Mouse (Mus musculus): Measurements from ENCODE around the gene Pald1.

Gene Pald1

GRCm38 (mm10) chr10:61383021-61383714, at the start of gene Pald1:
Gene Pald1, minus strand, starts transcription at chr10:61383530.
- peak; percentile 55 for DNase-seq (ENCODE audit: low spot score)

- no peak for DNase-seq (ENCODE audit: low spot score)
These were observed 48.0 kb upstream of the Pald1 start for GRCm38 (mm10) chr10:61431375-61431774.

DNA sequence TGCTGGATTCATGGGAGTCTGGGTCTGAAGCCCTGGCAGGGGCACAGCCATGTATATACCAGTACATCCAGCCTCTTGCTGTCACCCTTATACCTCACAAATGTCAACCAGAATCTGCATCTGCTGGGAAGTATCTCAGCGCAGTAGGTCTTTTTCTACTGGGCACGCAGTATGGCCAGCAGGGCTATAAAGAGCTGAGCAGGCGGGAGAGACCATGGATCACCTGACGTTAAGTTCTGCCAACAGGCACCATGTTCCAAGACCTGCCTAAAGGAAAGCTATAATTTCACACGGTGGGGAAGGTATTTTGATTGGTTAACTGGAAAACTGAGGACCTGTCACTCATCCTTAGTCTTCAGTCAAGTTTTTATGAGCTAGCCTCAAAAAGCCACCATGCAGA, 45.7 kb upstream of the Pald1 start:
- no peak for DNase-seq (ENCODE audit: low spot score)

GRCm38 (mm10) chr10:61428416-61428815, 45.1 kb upstream of the Pald1 start:
- no peak for DNase-seq (ENCODE audit: low spot score)

DNA sequence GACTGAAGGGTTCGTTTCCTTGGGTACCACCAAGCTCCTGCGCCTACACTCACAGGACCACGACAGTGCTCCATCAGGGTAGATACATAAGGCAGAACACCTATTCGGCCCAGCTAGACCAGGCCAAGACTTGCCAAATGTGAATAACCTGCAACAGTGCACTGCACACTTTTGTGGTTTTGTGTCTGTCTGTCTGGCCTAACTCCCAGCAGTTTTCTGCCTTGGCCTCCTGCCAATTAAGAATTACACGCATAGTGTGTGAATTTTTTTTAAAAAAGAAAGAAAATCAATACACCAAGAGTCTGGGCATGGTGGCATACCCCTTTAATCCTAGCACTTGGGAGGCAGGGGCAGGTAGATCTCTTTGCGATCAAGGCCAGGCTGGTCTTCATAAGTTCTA, 44.6 kb upstream of the Pald1 start:
- DNase-seq (ENCODE audit: low spot score): no peak

GRCm38 (mm10) chr10:61426251-61426757, 43.0 kb upstream of the Pald1 start:
- DNase-seq (ENCODE audit: low spot score): no peak

DNA sequence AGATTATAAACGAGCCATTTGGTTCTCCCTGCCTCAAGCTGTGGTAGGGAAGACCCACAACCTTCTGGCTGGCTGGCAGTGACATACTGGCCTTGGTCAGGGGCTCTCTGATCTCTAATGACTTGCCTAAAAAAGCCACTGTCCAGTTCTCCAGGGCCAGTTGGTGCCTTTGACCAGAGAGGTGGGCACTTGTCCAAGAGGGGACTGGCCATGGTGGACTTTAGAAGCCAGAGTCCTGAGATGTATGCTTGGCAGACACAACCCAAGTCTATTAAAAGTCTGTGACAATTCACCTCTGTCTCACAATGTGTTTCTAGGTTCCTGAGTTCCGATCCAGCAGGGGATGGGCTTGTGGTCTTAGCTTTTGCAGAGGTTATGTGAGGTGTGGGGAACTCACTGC, 41.7 kb upstream of the Pald1 start:
- no peak for DNase-seq (ENCODE audit: low spot score)

- DNase-seq (ENCODE audit: low spot score): no peak
These were observed 41.2 kb upstream of the Pald1 start for GRCm38 (mm10) chr10:61424500-61424899.

GRCm38 (mm10) chr10:61423289-61423688, 40.0 kb upstream of the Pald1 start:
- no peak for DNase-seq (ENCODE audit: low spot score)

DNA sequence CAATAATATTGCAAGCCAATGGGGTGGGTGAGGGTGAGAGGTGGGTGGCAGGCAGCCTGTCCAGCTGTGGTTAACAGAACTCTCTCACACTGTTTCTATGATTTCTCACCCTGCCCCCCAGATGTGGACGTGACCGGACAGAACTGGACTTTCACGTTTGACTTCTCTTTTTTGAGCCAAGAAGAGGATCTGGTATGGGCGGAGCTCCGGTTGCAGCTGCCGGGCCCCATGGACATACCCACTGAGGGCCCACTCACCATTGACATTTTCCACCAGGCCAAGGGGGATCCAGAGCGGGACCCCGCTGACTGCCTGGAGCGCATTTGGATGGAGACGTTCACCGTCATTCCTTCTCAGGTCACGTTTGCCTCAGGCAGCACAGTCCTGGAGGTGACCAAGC, 39.5 kb upstream of the Pald1 start:
- no peak for DNase-seq (ENCODE audit: low spot score)

- no peak for DNase-seq (ENCODE audit: low spot score)
These were observed 36.7 kb upstream of the Pald1 start for GRCm38 (mm10) chr10:61420011-61420410.

DNA sequence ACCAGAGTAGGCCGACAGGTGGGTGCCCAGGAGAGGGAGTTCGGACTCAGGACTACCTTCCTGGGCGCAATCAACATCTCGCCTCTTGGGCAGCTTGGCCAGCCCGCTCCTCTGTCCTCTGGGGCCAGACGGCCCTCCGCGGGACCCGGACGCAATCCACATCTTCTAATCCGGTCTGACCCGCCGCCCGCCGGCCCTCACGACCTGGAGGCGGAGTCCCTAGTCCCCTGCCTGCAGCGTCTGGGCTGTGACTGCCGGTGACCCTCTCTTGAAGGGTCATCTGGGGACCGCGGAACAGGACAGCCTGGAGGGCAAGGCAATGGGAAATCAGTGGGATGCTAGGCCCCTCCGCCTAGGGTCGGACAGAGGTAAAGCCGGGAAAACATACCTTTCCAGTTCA, 35.8 kb upstream of the Pald1 start:
- no peak for DNase-seq (ENCODE audit: low spot score)

DNA sequence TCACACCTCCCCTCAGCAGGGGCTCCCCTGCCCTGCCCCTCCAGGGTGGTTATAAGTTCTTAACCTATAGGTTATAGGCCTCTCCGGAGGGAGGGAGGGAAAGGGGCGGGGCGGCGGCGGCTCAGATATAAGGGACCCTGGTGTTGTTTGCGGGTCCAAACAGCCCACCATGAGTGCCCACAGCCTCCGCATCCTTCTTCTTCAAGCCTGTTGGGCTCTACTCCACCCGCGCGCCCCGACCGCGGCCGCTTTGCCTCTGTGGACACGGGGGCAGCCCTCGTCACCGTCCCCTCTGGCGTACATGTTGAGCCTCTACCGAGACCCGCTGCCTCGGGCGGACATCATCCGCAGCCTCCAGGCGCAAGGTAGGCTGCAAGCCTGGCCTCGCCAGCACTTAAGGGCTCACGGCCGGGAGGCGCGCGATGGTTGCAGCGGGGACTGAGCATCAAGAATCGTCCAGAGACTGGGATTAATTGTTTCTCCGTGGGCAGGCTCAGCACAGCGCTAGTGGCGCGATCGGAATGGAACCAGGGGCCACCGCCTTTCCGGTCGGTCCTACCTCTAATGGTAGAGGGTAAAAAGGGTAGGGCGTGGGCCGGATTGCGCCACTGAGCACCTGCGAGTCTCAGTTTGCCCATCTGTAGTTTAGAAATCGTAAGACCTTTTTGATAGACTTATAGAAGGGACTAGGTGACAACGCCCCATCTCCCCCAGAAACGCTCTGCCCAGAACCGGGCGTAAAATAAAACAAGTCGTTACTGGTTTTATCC, 35.0 kb upstream of the Pald1 start:
- DNase-seq (ENCODE audit: low spot score): no peak

DNA sequence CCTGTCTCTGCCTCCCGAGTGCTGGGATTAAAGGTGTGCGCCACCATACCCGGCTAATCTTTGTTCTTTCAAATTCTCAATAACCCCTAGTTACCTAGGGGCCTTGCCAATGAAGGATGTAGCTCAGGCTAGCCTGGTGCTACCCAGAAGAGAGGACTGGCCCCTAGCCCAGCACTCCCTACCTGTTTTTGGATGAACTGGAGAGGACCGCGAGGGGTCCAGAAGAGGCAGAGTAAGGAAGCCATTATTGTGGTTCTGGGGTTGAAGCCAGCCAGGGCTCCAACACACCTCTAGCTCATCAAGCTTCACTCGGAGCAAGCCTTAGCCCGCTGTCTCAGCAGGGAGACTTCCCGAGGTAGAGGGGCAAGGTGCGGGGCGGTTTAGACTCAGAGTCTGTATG, 34.3 kb upstream of the Pald1 start, which contains the start of gene Nodal:
Nodal (plus strand) TSS at position 301 of the 400 bp plus-strand sequence.
- DNase-seq (ENCODE audit: low spot score): no peak

DNA sequence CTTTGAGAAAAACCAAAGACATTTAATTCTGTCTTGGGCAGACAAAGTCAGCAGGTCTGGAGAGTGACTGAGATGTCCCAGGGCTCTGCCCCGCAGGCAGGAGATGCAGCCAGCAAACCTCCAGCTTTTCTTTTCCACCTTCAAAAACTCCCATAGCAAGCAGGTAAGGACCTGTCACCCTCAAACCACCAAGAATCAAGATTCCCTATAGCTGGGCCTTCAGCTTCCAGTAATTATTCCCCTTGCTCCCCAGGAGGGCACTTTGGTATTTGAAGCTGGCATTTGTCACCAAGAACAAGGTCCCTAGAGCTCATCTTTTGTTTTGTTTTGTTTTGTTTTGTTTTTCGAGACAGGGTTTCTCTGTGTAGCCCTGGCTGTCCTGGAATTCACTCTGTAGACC, 33.7 kb upstream of the Pald1 start:
- no peak for DNase-seq (ENCODE audit: low spot score)

GRCm38 (mm10) chr10:61416561-61416960, 33.2 kb upstream of the Pald1 start:
- no peak for DNase-seq (ENCODE audit: low spot score)

DNA sequence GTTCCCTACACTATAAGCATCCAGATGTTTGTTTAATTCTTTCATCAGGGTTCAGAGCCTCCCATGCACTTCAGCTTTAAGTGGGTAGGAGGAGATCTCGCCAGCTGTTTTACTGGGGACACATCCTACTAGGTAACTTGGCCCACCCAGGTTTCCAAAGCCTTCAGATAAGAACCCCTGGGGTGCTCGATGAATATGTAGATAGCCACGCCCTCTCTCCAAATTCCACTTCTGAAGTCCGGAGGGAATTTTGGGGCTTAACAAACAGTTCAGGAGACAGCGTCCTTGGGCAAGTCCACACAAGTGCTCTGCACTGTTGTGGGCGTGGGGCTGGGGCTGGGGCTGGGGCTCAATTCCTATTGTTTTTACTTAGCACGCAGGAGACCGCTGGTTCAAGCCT, 32.6 kb upstream of the Pald1 start:
- DNase-seq (ENCODE audit: low spot score): no peak

GRCm38 (mm10) chr10:61415240-61415639, 31.9 kb upstream of the Pald1 start:
- DNase-seq (ENCODE audit: low spot score): no peak

DNA sequence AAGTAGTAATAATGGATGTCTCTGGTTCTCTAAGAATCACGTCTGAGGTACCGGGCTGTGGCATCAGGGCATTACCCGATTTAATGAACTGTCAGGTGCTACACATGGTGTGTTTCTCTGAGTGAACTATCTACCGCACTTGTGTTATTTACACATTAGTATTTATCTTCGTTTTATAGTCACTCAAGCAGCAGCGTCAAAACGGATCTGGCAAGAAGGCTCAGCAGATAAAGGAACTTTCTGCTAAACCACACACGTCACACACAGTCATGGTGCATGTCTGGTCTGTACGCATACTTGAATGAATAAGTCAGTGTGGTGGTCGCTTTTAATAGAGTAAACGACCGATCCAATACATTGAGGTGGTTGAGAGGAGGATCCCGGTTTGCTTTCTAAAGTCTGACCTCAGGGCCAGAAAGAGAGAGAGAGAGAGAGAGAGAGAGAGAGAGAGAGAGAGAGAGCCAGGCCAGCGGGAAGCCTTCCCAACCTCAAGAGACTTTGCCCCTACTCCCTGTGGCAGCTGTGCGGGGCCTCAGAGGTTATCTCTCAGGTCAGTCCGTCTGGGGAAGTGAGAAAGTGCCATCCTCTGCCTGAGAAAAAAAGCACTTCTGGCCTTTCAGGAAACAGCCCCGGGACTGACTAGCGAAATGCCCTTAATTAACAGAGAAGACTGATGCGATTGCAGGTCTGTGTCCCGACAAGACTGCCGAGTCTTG, 29.7 kb upstream of the Pald1 start:
- no peak for DNase-seq (ENCODE audit: low spot score)

DNA sequence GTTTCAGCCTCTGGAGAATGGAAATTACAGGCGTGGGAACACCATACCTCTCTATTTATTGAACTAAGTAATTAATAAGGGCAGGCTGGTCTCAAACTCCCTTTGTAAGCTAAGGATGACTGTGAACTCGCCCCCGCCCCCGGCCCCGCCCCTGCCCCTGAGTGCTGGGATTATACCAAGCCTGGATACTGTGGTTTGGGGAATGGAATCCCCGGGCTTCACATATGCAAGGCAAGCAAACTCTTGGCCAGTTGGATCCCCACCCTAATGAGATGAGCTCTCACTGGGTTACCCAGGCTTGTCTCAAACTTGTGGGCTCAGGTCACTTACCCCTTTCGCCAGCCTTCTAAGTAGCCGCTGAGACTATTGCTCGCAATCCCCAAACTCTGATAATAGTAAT, 26.9 kb upstream of the Pald1 start:
- DNase-seq (ENCODE audit: low spot score): no peak

- no peak for DNase-seq (ENCODE audit: low spot score)
These were observed 26.4 kb upstream of the Pald1 start for GRCm38 (mm10) chr10:61409776-61410175.

GRCm38 (mm10) chr10:61405958-61406357, 22.6 kb upstream of the Pald1 start:
- DNase-seq (ENCODE audit: low spot score): no peak

DNA sequence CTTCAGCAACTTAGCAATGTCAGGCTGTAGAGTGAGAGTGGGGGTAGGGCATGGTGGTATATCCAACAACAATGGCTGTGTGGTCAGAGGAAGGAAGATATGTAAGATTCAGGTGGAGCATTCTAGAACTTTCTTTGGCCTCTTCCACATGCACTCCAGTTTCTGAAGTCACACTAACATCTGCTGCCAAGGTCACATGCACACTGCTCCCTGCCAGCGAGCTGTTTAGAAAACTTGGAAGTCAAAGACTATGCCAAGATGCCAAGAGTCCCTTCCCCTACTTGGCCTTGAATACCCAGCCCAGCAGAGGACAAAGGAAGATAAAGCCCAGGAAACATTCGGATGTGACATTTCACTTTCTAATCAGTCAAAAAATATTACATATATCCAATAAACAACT, 19.6 kb upstream of the Pald1 start:
- DNase-seq (ENCODE audit: low spot score): no peak

Data from urinary bladder, postnatal 25 days (tissue).